Mouse (Mus musculus) embryonic facial prominence, embryonic 14.5 days (tissue): Measurements from ENCODE around the gene H2-T3. TPM values are rescaled to one million over a fixed set of nuclear protein-coding genes. Genes with fewer than 3 reads are reported as not detected.
A peak's percentile ranks its signal among the peaks of the same experiment; 100 is the strongest.
"Not testable (repeated sequence)": the region's sequence is repeated elsewhere in the genome, so short reads cannot be mapped to it uniquely, and the experiment has no call there.

ENCODE experiments used
- ATAC-seq: fragments of 200-750 bp; cut with Nextera tagmentation; 2 replicates; pipeline ENCODE4 v1.8.0; 2017; ENCODE audit warnings: low read depth, moderate number of reproducible peaks, moderate TSS enrichment
- DNase-seq: peaks from one replicate; pipeline ENCODE4 v3.0.0-alpha.2; 2015; ENCODE audit warnings: low spot score
- H3K27ac ChIP-seq: fragments of 300-500 bp; sonication (generic); replicated peaks from 2 replicates; pipeline ENCODE4 v1.5.1; 2014; ENCODE audit warnings: low read depth, mild to moderate bottlenecking, low read length, moderate library complexity
- H3K27me3 ChIP-seq: fragments of 300-500 bp; sonication (generic); replicated peaks from 2 replicates; pipeline ENCODE4 v1.6.1; 2014; ENCODE audit warnings: low read length; ENCODE audit not compliant: control insufficient read depth, insufficient read depth
- H3K36me3 ChIP-seq: fragments of 300-500 bp; sonication (generic); 2 replicates; pipeline ENCODE4 v1.6.1; 2014; ENCODE audit warnings: low read length, mixed read lengths; ENCODE audit not compliant: control insufficient read depth, insufficient read depth
- H3K4me1 ChIP-seq: fragments of 300-500 bp; sonication (generic); 2 replicates; pipeline ENCODE4 v1.6.1; 2014; ENCODE audit warnings: antibody characterized with exemption, low read length; ENCODE audit not compliant: control insufficient read depth, insufficient read depth
- H3K4me2 ChIP-seq: fragments of 300-500 bp; sonication (generic); 2 replicates; pipeline ENCODE4 v1.6.1; 2014; ENCODE audit warnings: low read depth, mild to moderate bottlenecking, low read length, moderate library complexity, mixed read lengths
- H3K4me3 ChIP-seq: fragments of 300-500 bp; sonication (generic); 2 replicates; pipeline ENCODE4 v1.5.1; 2014; ENCODE audit warnings: low read depth, mild to moderate bottlenecking, low read length
- H3K9ac ChIP-seq: fragments of 300-500 bp; sonication (generic); 2 replicates; pipeline ENCODE4 v1.6.1; 2014; ENCODE audit warnings: low read depth, mild to moderate bottlenecking, low read length, moderate library complexity, mixed read lengths
- H3K9me3 ChIP-seq: fragments of 300-500 bp; sonication (generic); 2 replicates; pipeline ENCODE4 v1.6.1; 2016; ENCODE audit warnings: low read length; ENCODE audit not compliant: control insufficient read depth
- WGBS: fragments of 180-500 bp; shearing (Covaris S2); extraction: QIAGEN DNeasy Blood & Tissue Kit; methylation state at CpG from one replicate; pipeline ENCODE4 v1.1.7; 2014; 5-methylcytosine and 5-hydroxymethylcytosine counted together
- polyA plus RNA-seq: library from polyadenylated mRNA; unstranded; fragments of >200 nt; fragmentation: Nextera tagmentation; extraction: Ambion mirVana; gene quantifications from 2 replicates; pipeline ENCODE4 v1.2.1, GENCODE M21; 2014

The H2-T3 gene
- polyA plus RNA-seq, 1 experiment from 2014 or later = not detected

DNA sequence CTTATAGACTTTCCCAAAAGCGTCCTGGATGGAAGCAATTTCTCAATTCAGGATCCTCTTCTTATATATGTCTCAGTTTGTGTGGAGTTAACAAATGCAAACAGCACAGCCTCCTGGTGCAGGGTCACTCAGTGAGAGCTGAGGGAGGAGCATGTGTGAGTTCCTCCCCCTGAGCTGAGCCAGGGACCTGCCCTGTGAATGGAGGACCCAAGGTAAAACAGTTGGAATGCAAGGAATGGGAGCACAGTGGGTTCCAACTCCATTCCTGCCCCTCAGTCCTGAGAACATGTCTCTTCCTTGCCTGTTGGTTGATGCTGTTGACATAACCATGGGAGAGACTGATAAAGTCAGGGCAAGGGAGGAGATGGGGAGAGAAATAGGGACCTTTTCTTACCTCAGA is 21.0 kb downstream of the H2-T3 start:
- peaks cover 59% of the 10 kb centered on the region for H3K27me3 ChIP-seq
- not testable (repeated sequence) for H3K27ac ChIP-seq, H3K9me3 ChIP-seq, ATAC-seq, H3K4me1 ChIP-seq, H3K4me2 ChIP-seq, H3K36me3 ChIP-seq, DNase-seq, H3K4me3 ChIP-seq, H3K9ac ChIP-seq
- no CpG with 5 or more reads among the region's 1 CpGs for WGBS

DNA sequence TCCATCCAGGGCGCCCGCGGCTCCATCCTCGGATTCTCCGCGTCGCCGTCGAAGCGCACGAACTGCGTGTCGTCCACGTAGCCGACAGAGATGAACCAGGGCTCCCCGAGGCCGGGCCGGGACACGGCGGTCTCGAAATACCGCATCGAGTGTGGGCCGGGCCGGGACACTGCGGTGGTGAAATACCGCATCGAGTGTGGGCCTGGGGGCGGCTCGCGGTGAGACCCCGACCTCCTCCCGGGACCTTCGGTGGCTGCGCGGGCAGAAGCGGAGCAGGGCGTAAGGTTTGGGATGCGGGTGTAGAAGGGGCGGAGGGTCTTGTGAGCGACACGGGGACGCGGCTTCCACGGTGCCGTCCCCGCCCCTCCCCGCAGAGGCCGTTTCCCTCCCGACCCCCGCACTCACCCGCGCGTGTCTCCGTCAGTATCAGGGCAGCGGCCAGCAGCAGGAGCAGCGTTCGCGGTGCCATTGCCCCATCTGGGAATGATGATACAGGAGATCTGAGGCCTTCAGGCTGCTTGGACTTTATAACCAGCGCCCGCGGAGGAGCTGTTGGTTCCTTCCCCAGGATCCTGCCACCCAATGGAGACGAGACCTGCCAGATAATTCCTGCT is 21.9 kb downstream of the H2-T3 start, which contains the start of gene Gm8909:
Gene Gm8909 (minus strand): TSS at position 499 of the 614 bp plus-strand sequence.
- Histone ChIP-seq H3K27me3 (peaks cover 63% of the 10 kb centered on the region), H3K36me3 (no peaks in the 10 kb centered on the region), H3K27ac (no peak within 1 kb of the TSS), H3K4me1 (no peaks in the 10 kb centered on the region), H3K9ac (no peak within 1 kb of the TSS), H3K4me3 (peak within 1 kb of the TSS; percentile 38), H3K4me2 (peak within 1 kb of the TSS; percentile 49), H3K9me3 (no peaks in the 10 kb centered on the region)
- ATAC-seq = no peak
- no peak for DNase-seq
- WGBS = under 1% methylated on average over 33 of the region's 63 CpGs

GRCm38 (mm10) chr17:36167306-36168038 is 22.6 kb downstream of the H2-T3 start:
- Histone ChIP-seq H3K9me3 (no peaks in the 10 kb centered on the region), H3K9ac (no peak overlapping the region), H3K36me3 (no peaks in the 10 kb centered on the region), H3K27ac (no peak overlapping the region), H3K27me3 (peaks cover 67% of the 10 kb centered on the region), H3K4me1 (no peaks in the 10 kb centered on the region), H3K4me2 (peak overlapping the region; percentile 49), H3K4me3 (peak overlapping the region; percentile 38)
- 1% methylated on average over 27 of the region's 51 CpGs for WGBS
- ATAC-seq (no peak), DNase-seq (no peak)

DNA sequence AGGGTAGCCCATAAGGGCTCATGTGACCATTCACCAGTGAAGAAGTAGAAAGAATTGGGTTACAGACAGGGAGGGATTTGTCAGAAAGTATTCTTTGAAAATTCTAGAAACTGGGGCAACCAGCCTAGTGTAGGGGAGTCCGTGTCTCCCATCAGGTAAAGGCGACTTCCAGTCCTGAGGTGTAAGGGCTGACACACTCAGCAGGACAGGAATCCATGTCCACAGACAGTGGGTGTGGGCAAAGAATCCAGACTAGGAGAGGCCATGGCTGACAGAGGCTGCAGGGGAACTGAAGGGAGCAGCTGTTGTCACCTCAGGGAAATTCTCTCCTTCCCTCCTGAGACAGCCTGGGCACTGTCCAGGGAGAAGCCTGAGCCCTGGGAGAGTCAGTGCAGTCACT is 23.2 kb downstream of the H2-T3 start:
- not testable (repeated sequence) for H3K4me3 ChIP-seq, H3K4me1 ChIP-seq, H3K36me3 ChIP-seq, DNase-seq, H3K27ac ChIP-seq, H3K4me2 ChIP-seq, H3K9ac ChIP-seq, H3K9me3 ChIP-seq, ATAC-seq
- WGBS = 10% methylated on average over 2 of the region's 2 CpGs
- H3K27me3 ChIP-seq = peaks cover 73% of the 10 kb centered on the region

DNA sequence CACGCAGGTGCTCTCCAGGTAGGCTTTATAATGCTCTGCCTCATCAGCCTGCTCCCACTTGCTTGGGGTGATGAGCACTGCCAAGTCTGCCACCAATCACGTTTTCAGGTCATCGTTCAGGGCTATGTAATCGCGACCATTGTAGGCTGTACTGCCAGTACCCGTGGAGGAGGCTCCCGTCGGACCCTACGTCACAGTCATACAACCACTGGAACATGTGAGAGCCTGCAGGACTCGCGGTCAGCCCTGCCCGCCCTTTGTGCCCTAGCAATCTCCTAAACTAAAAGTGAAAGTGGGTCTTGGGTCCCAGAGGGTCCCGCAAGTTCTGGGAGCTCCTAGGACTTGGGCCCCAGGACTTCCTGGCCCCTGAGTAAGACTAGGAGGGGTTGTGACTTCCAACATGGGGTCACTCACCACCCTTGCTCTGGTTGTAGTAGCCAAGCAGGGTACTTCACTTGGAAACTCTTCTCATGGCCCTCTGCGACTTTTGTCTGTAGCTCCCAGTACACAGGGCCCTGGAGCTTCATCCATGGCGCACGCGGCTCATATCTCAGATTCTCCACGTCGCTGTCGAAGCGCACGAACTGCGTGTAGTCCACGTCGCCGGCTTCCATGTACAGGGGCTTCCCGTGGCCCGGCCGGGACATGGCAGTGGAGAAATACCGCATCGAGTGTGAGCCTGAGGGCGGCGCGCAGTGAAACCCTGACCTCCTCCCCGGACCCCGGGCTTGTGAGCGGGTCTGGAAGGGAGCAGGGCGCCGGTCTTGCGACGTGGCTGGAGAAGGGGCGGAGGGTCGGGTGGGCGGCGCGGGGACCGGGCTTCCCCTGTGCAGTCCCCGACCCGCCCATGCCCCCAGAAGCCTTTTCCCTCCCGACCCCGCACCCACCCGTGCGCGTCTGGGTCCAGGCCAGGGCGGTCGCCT is 28.7 kb downstream of the H2-T3 start:
- ATAC-seq = no peak
- Histone ChIP-seq H3K9me3 (no peaks in the 10 kb centered on the region), H3K36me3 (no peaks in the 10 kb centered on the region), H3K27me3 (peaks cover 68% of the 10 kb centered on the region), H3K27ac (no peak overlapping the region), H3K4me1 (no peaks in the 10 kb centered on the region), H3K4me2 (peak overlapping the region; percentile 34), H3K4me3 (peak overlapping the region; percentile 19), H3K9ac (no peak overlapping the region)
- 1% methylated on average over 37 of the region's 56 CpGs for WGBS
- no peak for DNase-seq

GRCm38 (mm10) chr17:36158264-36158663 is 31.8 kb downstream of the H2-T3 start:
- WGBS = 6% methylated on average over 11 of the region's 11 CpGs
- ATAC-seq, H3K27ac ChIP-seq, H3K36me3 ChIP-seq, H3K4me1 ChIP-seq, H3K9ac ChIP-seq, DNase-seq, H3K9me3 ChIP-seq: not testable (repeated sequence)
- H3K4me2 ChIP-seq = peak overlapping the region; percentile 55
- H3K4me3 ChIP-seq = peak overlapping the region; percentile 34
- peaks cover 61% of the 10 kb centered on the region for H3K27me3 ChIP-seq

GRCm38 (mm10) chr17:36157782-36158181 is 32.3 kb downstream of the H2-T3 start:
- 0 out of 2 replicates have a peak overlapping the region, but pooled peaks have one; percentile 40 for H3K9ac ChIP-seq
- peak overlapping the region; percentile 34 for H3K4me3 ChIP-seq
- peak overlapping the region; percentile 55 for H3K4me2 ChIP-seq
- under 1% methylated on average over 14 of the region's 36 CpGs for WGBS
- H3K4me1 ChIP-seq, ATAC-seq, H3K36me3 ChIP-seq, DNase-seq, H3K27ac ChIP-seq, H3K9me3 ChIP-seq: not testable (repeated sequence)
- H3K27me3 ChIP-seq = peaks cover 62% of the 10 kb centered on the region
